Mouse (Mus musculus) urinary bladder, postnatal 14 days (tissue): ENCODE measurements around the gene Dnajb8.

ENCODE experiments used
- DNase-seq: peaks from one replicate; pipeline ENCODE4 v3.0.0; 2021; ENCODE audit warnings: low spot score

Gene Dnajb8

GRCm38 (mm10) chr6:88290129-88290766, 68.2 kb downstream of the Dnajb8 start:
- DNase-seq, result no peak

- DNase-seq, result peak; percentile 44
These were observed 70.3 kb downstream of the Dnajb8 start for GRCm38 (mm10) chr6:88292274-88292909.

- DNase-seq, result no peak
These were observed 77.4 kb downstream of the Dnajb8 start for GRCm38 (mm10) chr6:88299491-88299890.

- DNase-seq, result no peak
These were observed 79.2 kb downstream of the Dnajb8 start for GRCm38 (mm10) chr6:88301234-88301633.
